Mouse (Mus musculus) CD4-positive naive resting alpha-beta T cell, adult 57 days (primary cell): ENCODE results near the gene Grip2. TPM values are rescaled to one million over a fixed set of nuclear protein-coding genes. Genes with fewer than 3 reads are reported as not detected.

Source experiments
- total RNA-seq: library from RNA; stranded (reverse); gene quantifications from one replicate; pipeline ENCODE4 v1.2.4, GENCODE M21; 2023

The Grip2 gene
- total RNA-seq = 0.33 TPM

GRCm38 (mm10) chr6:91827016-91827570 lies at the start of gene Grip2:
TSS of gene Grip2 (minus strand) at chr6:91827250.

Other genes starting within 250 kb of the Grip2 start
- 102 TPM for gene Slc6a6, start 143.2 kb downstream of the Grip2 start, total RNA-seq
- gene Ccdc174, start 50.8 kb upstream of the Grip2 start, total RNA-seq = 50.5 TPM
- 4.4 TPM for gene 4930590J08Rik, start 75.6 kb upstream of the Grip2 start, total RNA-seq
- gene Fgd5, start 151.6 kb upstream of the Grip2 start, total RNA-seq = 0.41 TPM